Mouse (Mus musculus) thymus, postnatal 25 days (tissue): ENCODE data around the gene Npl.
A peak's percentile ranks its signal among the peaks of the same experiment; 100 is the strongest.
"Not testable (repeated sequence)": the region's sequence is repeated elsewhere in the genome, so short reads cannot be mapped to it uniquely, and the experiment has no call there.

ENCODE experiments used
- DNase-seq: peaks from one replicate; pipeline ENCODE4 v3.0.0; 2022

Npl gene

DNA sequence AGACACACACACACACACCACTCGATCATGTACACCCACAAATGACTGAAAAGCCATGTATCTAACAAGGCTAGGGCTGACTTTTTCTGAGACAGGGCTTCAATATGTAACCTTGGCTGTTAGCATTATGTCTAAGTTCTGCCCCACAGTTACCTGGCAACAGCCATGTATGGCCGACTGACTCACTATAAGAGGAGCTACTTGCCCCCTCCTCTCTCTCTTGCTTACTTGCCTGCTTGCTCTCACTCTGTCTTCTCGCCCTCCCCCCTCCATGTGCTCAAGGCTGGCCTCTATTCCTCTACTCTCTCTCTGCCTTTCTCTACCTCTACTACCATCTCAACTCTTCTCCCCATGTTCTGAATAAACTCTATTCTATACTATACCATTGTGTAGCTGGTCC is 9.1 kb downstream of the Npl start:
- DNase-seq = no peak

DNA sequence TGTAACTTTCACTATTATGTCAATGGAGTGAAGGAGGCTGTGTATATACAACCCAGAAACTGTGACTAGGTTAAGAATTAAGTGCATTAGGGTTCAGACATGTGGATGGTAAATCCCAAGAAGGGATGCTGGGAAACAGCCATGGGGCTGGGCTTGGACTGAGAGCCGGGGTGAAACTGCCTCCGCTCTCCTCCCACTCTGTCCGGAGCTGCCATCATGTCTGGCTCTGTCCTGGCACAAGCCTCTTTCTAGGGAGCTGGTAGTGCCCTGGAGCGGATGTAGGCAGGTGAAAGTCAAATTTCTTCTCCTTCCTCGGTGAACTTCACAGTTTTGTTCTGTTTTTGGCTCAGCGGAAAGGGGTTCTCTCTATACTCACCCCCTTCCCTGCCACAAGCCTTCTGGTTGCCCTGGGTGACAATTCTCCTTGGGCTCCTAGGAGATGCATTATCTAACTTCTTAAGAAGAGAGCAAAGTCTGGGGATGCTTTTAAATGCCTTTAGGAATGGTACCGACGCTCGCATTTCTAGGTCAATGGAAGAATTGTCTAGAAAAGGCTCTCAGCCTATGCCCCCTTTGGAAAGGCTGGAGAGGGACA is 10.0 kb downstream of the Npl start:
- DNase-seq = no peak

DNA sequence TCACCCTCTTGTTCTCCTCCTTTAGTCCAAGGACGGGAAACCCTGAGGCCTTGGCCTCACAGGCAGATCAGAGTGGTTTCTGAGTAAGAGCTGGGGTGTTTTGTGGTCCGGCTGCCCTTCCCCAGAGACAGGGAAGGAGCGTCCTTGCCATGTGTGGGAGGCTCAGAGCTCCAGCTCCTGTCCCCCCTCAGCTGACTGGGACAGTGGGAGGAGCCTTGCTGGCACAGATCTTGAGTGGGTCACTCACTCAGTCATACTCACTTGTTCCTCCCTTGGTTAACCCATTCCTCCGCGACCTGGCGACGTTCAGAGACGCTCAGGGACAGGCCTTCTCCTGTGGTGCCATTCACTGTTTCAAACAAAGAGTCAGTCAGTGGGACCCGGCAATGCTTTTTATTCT is 14.2 kb downstream of the Npl start:
- DNase-seq = no peak

DNA sequence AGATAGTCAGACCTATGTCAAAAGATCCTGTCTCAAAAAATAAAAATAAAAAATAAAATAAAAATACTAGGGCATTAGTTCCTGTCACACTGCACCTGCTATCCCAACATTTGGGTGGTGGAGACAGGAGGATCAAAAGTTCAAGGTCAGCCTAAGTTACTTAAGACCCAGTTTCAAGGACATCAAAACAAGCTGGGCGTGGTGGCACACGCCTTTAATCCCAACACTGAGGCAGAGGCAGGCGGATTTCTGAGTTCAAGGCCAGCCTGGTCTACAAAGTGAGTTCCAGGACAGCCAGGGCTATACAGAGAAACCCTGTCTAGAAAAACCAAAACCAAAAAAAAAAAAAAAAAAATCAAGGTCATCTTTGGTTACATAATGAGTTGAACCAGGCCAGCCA is 16.9 kb downstream of the Npl start:
- not testable (repeated sequence) for DNase-seq

DNA sequence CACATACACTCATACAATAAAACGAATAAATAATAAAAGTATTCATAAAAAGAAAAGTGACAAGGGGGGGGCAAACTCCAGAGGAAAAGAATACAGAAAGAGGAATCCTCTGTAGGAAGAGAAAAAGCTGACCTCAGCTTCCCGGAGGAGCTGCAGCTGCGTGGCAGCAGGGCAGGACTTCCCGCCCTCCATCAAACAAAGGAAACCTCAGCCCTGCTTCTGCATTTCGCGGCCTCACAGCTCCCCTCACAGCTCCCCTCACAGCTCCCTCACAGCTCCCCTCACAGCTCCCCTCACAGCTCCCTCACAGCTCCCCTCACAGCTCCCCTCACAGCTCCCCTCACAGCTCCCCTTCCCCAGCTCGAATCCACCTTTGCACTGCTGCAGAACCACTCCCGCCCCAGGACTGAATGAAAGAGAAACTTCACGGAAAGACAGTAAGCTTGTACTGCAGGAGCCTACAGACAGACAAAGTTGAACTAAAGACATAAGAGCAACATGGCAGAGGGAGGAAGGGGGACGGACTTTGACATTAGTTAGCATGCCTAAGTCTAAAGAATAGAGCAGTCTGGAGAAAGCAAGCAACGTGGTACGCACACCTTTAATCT is 17.5 kb downstream of the Npl start:
- DNase-seq = peak; percentile 77

DNA sequence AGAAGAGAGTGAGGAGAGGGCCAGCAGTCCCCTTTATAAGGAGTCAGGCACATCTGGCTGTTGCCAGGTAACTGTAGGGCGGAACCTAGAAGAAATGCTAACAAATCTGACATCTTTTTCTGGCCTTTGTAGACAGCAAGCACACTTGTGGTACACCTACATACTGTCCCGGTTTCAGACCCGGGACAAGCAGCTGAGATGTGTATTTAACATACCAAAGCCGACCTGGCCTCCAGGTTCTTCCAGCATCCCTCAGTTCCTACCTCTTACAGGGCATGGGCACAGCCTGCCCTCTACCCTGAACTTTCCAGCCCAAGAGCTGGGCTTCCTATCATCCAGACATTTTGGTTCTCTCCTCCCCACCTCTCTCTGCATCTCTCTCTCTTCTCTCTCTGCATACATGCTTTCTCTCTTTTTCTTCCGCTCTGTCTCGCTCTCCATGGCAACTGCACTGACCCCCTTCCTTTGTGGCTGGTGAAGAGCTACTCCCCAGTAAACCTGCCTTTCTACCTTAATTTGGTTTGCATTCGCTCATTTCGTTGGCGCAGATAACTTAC is 18.1 kb downstream of the Npl start:
- peak; percentile 33 for DNase-seq

DNA sequence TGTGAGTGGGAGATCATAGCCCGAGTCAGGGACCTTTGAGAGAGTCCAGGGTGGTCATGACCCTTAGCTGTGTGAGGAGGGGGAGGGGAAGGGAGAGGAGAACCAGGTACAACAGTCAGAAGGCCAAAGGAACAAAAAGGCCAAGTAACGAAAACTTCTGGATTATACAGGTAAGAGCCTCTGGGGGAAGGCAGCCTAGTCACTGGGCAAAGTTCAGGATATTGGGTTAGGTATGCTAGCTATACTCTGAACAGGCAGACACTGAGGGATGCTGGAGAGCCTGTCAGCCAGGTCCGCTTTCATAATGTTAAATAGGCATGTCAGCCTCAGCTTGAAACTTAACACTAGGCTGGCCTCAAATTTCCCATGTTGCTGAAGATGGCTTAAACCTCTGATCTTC is 27.7 kb downstream of the Npl start:
- DNase-seq = no peak

DNA sequence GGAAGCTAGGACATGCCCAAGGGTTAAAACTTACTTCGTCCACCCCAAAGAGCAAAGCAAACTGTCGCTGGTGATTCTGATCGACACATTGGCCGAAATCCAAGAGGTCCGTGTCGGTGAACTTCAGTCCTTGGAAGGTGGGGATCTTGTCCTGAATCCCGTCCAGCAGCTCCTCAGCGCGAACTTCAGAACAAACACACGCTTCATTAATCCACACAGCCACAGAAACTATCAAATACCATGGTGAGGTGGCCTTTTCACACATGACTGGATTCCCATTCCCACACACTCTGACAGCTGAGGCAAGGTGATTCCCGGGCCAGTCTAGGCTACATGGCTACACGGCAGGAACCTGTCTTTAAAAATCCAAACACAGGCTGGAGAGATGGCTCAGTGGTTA is 34.5 kb downstream of the Npl start:
- no peak for DNase-seq

DNA sequence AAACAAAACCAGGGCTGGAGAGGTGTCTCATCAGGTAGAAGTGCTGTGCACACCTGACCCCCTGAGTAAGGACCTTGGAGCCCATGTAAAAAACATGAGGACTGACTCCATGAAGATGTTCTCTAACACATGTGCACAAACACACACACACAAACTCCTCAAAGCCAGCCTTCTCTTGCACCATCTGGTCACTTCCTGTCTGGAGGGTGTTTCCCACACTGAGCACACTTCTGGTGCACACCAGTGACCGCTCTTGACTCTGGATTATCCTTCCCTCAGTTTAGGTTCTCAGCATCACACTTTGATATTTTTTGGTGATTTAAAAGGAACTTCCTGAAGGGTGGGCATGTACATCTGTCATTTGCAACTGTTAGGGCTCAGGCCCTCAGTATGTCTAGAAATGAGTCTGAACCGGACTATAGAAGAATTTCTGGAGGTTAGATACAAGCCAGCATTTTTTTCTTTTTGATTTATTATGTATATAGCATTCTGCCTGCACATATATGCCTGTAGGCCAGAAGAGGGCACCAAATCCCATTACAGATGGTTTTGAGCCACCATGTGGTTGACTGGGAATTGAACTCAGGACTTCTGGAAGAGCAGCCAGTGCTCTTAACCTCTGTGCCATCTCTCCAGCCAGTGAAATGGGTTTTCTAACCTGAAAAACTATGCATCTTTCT is 39.4 kb downstream of the Npl start:
- DNase-seq = no peak

DNA sequence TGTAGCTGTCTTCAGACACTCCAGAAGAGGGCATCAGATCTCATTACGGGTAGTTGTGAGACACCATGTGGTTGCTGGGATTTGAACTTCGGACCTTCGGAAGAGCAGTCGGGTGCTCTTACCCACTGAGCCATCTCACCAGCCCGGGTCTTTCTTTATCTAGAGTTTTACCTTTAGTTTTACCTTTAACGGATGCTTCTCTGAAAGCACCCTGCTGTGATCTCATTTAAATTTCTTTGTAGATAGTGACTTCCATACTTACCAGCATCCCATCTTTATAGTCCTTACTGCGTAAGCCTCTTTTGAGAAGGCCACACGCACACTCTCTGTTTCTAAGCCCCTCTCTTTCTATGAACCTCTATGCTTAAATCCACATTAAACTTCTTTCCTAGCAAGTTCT is 40.3 kb downstream of the Npl start:
- DNase-seq = not testable (repeated sequence)

DNA sequence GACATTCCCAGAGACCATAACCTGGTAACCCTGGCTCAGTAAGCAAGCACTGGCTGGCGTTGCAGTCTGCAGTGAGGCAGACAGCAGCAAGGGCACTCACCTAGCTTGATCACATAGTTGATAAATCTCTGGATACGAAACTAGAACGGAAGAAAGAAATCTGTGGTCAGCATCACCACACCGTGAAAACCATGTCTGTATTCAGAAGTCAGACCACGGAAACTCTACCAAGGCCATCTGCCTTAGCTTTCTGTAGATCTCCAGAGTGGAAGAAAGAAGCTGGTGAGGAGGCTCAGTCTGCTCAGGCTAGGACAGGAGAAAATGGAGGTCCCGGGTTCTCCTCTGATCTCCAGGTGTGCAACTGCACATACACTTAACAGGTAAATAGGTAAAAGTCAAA is 40.8 kb downstream of the Npl start:
- DNase-seq = no peak

DNA sequence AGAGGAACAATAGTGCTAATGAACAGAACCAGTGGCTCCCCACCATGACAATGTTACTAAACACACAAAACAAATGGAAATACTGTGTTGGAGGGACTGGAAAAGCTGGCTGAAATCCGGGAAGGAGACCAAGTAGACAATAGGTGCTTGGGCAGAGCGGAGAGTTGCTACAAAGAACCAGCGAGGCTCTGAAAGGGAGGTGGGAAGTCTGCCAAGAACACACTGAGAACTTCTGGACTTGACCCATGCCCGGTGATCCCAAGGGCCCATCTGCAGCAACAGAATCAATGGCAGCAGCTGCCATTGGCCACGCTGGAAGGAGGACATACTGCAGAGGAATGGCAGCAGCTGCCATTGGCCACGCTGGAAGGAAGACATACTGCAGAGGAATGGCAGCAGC is 43.6 kb downstream of the Npl start:
- no peak for DNase-seq

DNA sequence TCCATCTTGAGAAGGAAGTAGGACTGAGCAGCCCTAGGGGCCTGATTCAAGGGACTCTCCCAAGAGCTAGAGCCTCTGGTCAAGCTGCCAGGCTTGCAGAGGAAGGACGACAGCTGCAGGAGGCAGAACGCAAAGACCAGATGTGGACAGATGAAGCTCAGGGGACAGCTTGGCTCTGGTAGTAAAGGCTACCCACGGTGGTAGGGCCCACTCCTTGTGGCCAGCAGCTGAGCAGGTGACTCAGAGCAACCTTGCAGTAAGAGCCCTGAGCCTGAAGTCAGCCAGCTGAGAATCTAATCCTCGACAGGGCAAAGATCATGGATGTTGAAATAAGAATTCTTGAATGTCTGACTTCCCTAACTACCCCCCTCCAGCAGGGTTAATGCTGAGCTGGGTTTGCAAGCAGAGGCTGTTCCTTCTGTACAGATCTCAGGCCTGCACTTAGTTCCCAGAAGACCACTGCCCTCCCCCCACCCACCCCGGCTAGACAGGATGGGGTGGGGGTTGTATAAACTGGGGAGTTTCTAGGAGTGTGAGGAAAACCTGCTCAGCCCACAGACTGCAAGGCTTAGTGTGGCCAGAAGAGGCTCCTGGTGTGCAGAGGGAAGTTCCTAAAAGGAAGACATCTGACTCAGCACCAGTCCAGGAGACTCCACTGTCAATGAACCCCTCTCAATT is 48.1 kb downstream of the Npl start:
- DNase-seq = no peak

DNA sequence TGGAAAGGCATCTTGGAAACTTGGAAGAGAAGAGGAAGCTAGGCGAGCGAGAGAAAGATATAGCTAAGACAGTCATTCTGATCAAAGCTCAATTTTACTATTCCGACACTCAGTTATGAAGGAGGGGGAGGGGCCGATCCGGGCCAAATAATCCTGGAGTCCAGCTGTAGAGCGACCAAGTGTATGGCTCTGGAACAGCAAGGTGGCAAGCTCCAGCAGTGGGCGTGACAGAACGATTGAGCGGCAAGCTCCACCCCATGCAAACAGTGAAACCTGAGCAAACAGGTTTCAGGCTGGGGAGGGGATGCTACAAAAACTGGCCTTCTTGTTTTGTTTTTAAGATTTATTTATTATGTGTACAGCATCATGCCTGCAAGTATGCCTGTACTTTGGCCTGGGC is 49.8 kb downstream of the Npl start:
- DNase-seq = no peak

DNA sequence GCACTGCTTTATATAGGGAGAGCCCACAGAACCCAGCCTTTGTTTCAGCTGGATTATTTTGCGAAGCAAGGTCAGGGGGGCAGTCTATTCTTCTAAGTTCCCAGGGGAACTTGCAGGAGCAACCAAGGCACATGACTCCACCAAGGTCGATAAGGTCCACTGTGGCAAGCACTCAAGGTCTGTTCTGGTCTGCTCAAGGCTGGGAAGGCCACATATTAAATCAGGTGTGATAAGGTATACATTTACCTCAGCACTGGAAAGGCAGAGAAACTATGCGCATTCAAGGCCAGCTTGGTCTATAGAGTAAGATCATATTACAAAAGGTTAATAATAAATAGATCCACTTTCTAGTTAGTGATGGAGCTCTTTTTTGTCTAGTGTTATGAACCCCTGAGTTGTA is 53.8 kb downstream of the Npl start:
- no peak for DNase-seq

DNA sequence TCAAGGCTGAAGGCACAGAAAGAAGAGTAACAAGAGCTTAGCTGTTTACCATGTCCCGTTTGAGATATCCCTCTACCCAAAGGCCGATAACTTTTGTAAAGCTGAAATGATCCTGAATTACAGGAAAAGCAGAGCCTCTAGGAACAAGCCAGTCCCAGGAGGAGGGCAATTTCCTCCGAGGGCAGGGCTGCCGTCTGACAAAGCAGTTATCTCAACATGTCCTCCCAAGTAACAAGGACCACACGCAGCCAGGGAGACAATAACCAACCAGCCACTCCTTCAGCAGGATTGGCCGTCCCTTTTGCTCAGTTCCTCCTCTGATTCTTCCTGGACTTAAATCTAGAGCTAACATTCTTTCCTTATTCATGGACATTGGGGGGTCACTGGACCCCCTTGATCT is 55.9 kb downstream of the Npl start:
- no peak for DNase-seq

DNA sequence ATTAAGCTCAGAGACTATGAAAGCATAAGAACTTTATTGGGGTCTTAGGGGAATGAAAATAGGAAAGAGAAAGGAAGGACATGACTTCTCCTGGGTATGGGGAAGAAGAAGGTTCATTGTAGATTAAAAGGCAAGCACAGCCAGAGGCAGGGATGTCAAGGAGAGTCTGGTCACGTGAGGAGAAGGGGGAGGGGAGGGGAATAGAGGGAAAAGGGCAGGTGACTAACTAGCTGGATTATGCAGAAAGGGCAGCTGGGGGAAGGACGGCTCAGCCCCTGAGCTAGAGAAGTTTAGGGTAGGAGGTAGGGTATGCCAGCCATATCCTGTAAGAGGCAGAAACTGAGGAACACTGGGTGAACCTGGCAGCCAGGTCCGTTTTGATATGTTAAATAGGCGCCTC is 56.5 kb downstream of the Npl start:
- no peak for DNase-seq

DNA sequence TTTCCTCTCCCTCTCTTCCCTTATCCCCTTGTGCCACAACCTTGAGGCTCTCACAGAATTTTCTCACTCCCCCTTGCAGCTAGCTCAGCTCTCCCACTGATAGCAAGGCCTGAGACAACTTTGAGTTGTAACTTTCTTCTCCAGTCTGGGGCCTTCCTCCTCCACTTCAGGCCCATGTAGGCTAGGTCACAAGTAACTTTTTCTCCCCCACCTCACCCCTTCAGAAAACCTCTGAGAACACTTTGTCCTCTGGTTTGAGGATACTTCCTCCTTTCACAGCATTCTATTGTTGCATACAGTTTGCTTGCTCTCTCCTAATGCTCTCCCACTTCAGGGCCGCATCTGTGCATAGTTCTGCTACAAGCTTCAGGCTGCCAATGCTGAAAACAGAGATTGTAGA is 58.0 kb downstream of the Npl start:
- no peak for DNase-seq

DNA sequence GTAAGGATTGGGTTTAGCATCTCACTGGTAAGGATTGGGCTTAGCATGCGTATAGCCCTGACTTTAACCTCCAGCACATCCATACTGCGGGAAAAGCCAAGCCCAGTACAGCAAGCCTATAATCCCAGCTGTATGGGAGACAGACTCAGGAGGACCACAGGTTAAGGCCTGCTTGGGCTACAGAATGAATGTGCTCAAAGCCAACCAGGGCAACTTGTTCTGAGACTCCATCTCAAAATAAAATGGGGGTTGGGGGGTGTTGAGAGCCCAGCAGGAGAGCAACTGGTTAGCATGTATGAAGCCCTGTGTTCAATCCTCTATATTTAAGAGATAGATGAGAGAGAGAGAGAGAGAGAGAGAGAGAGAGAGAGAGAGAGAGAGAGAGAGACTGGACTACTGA is 58.5 kb downstream of the Npl start:
- no peak for DNase-seq

DNA sequence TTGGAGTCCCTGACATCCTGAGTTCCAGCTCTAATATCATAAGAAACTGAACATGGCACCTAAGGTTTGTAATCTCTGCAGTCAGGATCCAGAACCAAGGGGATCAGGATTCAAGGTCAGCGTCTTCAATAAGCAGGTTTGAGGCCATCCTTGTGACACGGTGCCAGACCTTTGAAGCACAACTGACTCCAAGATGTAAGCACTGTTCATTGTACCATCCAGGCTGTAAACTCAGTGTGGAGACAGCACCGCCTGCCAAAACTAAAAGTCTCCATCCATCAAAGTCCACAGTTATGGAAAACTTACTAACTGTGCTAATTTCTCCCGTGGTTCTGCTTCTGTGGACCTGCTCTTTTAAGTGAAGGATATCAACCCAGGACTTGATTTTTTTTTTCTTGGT is 59.9 kb downstream of the Npl start:
- no peak for DNase-seq

DNA sequence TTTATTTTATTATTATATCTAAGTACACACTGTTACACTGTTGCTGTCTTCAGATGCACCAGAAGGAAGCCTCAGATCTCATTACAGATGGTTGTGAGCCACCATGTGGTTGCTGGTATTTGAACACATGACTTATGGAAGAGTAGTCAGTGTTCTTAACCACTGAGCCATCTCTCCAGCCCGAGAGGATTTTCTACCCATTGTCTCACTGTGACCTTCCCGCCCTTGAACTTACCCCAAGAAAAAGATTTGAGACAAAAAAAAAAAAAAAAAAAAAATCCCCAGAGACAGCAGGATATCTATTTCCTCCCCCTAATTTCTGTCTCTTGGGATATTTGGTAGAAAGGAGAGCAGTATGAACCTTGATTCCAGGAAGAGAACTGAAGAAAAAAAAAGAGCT is 60.3 kb downstream of the Npl start:
- DNase-seq = no peak

DNA sequence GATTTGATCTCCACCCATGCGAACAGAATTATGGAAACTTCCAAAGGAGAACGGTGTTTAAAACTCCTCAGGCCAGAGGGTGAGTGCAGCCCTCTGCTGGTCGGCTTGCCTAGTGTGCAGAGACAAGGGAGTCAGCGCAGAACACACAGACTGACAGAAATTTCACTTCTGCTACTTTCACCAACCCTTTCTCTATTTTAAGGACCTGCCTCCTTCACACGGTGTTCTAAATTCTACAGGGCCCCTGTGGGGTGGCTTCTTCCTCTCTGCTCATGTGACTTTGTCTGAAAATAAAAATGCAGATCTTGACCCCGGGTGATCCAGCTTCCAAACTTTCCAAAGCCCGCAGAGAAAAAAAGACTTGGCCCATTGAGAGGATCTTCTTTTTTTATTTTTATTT is 60.7 kb downstream of the Npl start:
- peak; percentile 52 for DNase-seq

DNA sequence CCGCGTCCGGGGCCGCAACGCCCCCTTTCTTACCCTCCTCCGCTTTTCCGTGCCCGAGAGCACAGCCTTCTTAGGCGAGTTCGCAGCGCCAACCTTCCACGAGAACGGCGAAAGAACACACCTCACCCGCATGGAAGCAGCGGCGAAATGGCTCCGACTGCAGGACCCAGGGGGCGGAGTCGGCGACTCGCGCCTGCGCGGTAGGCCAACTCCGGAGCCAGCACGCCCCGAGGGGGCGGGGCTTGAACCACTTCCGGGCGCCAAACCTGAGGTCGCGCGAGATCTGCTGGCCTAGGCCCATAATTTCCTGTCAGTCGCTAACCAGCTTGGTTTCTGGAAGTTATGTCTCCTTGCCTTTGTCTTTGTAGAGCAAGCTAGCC is 62.4 kb downstream of the Npl start, which contains the start of gene Dhx9:
Gene Dhx9 (minus strand): TSS at position 161 of the 380 bp plus-strand sequence.
- peak; percentile 100 for DNase-seq
